Mouse (Mus musculus) liver, embryonic 12.5 days (tissue): ENCODE data around the gene Zfp536. TPM values are rescaled to one million over a fixed set of nuclear protein-coding genes. Genes with fewer than 3 reads are reported as not detected.

ENCODE experiments used
- ATAC-seq: fragments of 200-750 bp; cut with Nextera tagmentation; 2 replicates; pipeline ENCODE4 v1.8.0; 2017; ENCODE audit warnings: moderate number of reproducible peaks, mild to moderate bottlenecking, moderate library complexity
- H3K27ac ChIP-seq: fragments of 300-500 bp; sonication (generic); 2 replicates; pipeline ENCODE4 v1.5.1; 2016; ENCODE audit warnings: mild to moderate bottlenecking
- H3K27me3 ChIP-seq: fragments of 300-500 bp; sonication (generic); replicated peaks from 2 replicates; pipeline ENCODE4 v1.6.1; 2016; ENCODE audit warnings: mild to moderate bottlenecking, moderate library complexity
- H3K36me3 ChIP-seq: fragments of 300-500 bp; sonication (generic); 2 replicates; pipeline ENCODE4 v1.6.1; 2016; ENCODE audit warnings: mild to moderate bottlenecking, moderate library complexity
- H3K4me1 ChIP-seq: fragments of 300-500 bp; sonication (generic); 2 replicates; pipeline ENCODE4 v1.6.1; 2016
- H3K4me2 ChIP-seq: fragments of 300-500 bp; sonication (generic); 2 replicates; pipeline ENCODE4 v1.6.1; 2016; ENCODE audit warnings: mild to moderate bottlenecking, moderate library complexity
- H3K4me3 ChIP-seq: fragments of 300-500 bp; sonication (generic); 2 replicates; pipeline ENCODE4 v1.5.1; 2016; ENCODE audit warnings: mild to moderate bottlenecking, moderate library complexity
- H3K9ac ChIP-seq: fragments of 300-500 bp; sonication (generic); 2 replicates; pipeline ENCODE4 v1.6.1; 2016; ENCODE audit warnings: mild to moderate bottlenecking, moderate library complexity
- H3K9me3 ChIP-seq: fragments of 300-500 bp; sonication (generic); replicated peaks from 2 replicates; pipeline ENCODE4 v1.6.1; 2016; ENCODE audit warnings: mild to moderate bottlenecking, moderate library complexity
- WGBS: fragments of 180-500 bp; shearing (Covaris S2); methylation state at CpG from one replicate; pipeline ENCODE4 v1.1.7; 2016; ENCODE audit not compliant: insufficient replicate concordance; 5-methylcytosine and 5-hydroxymethylcytosine counted together
- polyA plus RNA-seq: library from polyadenylated mRNA; unstranded; fragments of >200 nt; fragmentation: Nextera tagmentation; extraction: Ambion mirVana; gene quantifications from 2 replicates; pipeline ENCODE4 v1.2.1, GENCODE M21; 2016

The Zfp536 gene
- polyA plus RNA-seq, 1 experiment from 2014 or later, result 0.19 TPM

- Histone ChIP-seq H3K36me3 (no peaks in the 10 kb centered on the region), H3K4me2 (no peak overlapping the region), H3K4me3 (no peak overlapping the region), H3K27me3 (peaks cover 4% of the 10 kb centered on the region; the same call in 1 of the 2 replicates), H3K4me1 (no peaks in the 10 kb centered on the region), H3K9me3 (no peaks in the 10 kb centered on the region), H3K9ac (no peak overlapping the region), H3K27ac (no peak overlapping the region)
- no peak for ATAC-seq
- WGBS, result 61% methylated on average over 8 of the region's 8 CpGs
These were observed 30.1 kb downstream of the Zfp536 start for GRCm38 (mm10) chr7:37743350-37743749.

- no peaks in the 10 kb centered on the region for H3K9me3 ChIP-seq
- H3K36me3 ChIP-seq, result no peaks in the 10 kb centered on the region
- H3K4me1 ChIP-seq, result no peaks in the 10 kb centered on the region
- no peak for ATAC-seq
- H3K4me2 ChIP-seq, result no peak overlapping the region
- WGBS, result 35% methylated on average over 8 of the region's 8 CpGs
- no peaks in the 10 kb centered on the region for H3K27me3 ChIP-seq
- no peak overlapping the region for H3K27ac ChIP-seq
- no peak overlapping the region for H3K9ac ChIP-seq
- H3K4me3 ChIP-seq, result no peak overlapping the region
These were observed 36.2 kb downstream of the Zfp536 start for GRCm38 (mm10) chr7:37737191-37737590.

GRCm38 (mm10) chr7:37736413-37736720, 37.1 kb downstream of the Zfp536 start:
- no peaks in the 10 kb centered on the region for H3K4me1 ChIP-seq
- no peak overlapping the region for H3K9ac ChIP-seq
- no peak for ATAC-seq
- 26% methylated on average over 4 of the region's 4 CpGs for WGBS
- no peaks in the 10 kb centered on the region for H3K27me3 ChIP-seq
- H3K9me3 ChIP-seq, result no peaks in the 10 kb centered on the region
- H3K36me3 ChIP-seq, result no peaks in the 10 kb centered on the region
- no peak overlapping the region for H3K27ac ChIP-seq
- H3K4me2 ChIP-seq, result no peak overlapping the region
- H3K4me3 ChIP-seq, result no peak overlapping the region

GRCm38 (mm10) chr7:37735707-37736412, 37.6 kb downstream of the Zfp536 start:
- WGBS, result 37% methylated on average over 7 of the region's 7 CpGs
- H3K4me1 ChIP-seq, result no peaks in the 10 kb centered on the region
- no peak overlapping the region for H3K4me3 ChIP-seq
- no peaks in the 10 kb centered on the region for H3K36me3 ChIP-seq
- no peak overlapping the region for H3K4me2 ChIP-seq
- no peaks in the 10 kb centered on the region for H3K27me3 ChIP-seq
- no peaks in the 10 kb centered on the region for H3K9me3 ChIP-seq
- H3K9ac ChIP-seq, result no peak overlapping the region
- no peak overlapping the region for H3K27ac ChIP-seq
- ATAC-seq, result no peak

- ATAC-seq, result no peak
- no peak overlapping the region for H3K4me3 ChIP-seq
- WGBS, result 69% methylated on average over 6 of the region's 6 CpGs
These were observed 38.3 kb downstream of the Zfp536 start for GRCm38 (mm10) chr7:37735101-37735500.

GRCm38 (mm10) chr7:37734576-37734975, 38.9 kb downstream of the Zfp536 start:
- ATAC-seq, result no peak
- Histone ChIP-seq H3K27ac (no peak overlapping the region), H3K9ac (no peak overlapping the region), H3K4me1 (no peaks in the 10 kb centered on the region), H3K4me3 (no peak overlapping the region), H3K27me3 (no peaks in the 10 kb centered on the region), H3K4me2 (no peak overlapping the region), H3K9me3 (no peaks in the 10 kb centered on the region), H3K36me3 (no peaks in the 10 kb centered on the region)
- 72% methylated on average over 6 of the region's 6 CpGs for WGBS

More at GRCm38 (mm10) chr7:37735101-37735500, 38.3 kb downstream of the Zfp536 start:
- H3K27ac ChIP-seq, result no peak overlapping the region
- no peak overlapping the region for H3K9ac ChIP-seq
- H3K4me1 ChIP-seq, result no peaks in the 10 kb centered on the region
- H3K27me3 ChIP-seq, result no peaks in the 10 kb centered on the region
- H3K36me3 ChIP-seq, result no peaks in the 10 kb centered on the region
- no peaks in the 10 kb centered on the region for H3K9me3 ChIP-seq
- H3K4me2 ChIP-seq, result no peak overlapping the region

- H3K36me3 ChIP-seq, result no peaks in the 10 kb centered on the region
These were observed 39.4 kb downstream of the Zfp536 start for GRCm38 (mm10) chr7:37733996-37734395.

GRCm38 (mm10) chr7:37732741-37733140, 40.7 kb downstream of the Zfp536 start:
- Histone ChIP-seq H3K4me3 (no peak overlapping the region), H3K36me3 (no peaks in the 10 kb centered on the region), H3K9me3 (no peaks in the 10 kb centered on the region), H3K27me3 (no peaks in the 10 kb centered on the region), H3K4me1 (no peaks in the 10 kb centered on the region), H3K9ac (no peak overlapping the region), H3K4me2 (no peak overlapping the region), H3K27ac (no peak overlapping the region)
- WGBS, result 52% methylated on average over 4 of the region's 4 CpGs
- no peak for ATAC-seq

More at GRCm38 (mm10) chr7:37733996-37734395, 39.4 kb downstream of the Zfp536 start:
- no peaks in the 10 kb centered on the region for H3K27me3 ChIP-seq
- no peak overlapping the region for H3K9ac ChIP-seq
- no peak overlapping the region for H3K4me3 ChIP-seq
- WGBS, result 79% methylated on average over 4 of the region's 4 CpGs
- H3K4me1 ChIP-seq, result no peaks in the 10 kb centered on the region
- no peak for ATAC-seq
- H3K27ac ChIP-seq, result no peak overlapping the region
- no peaks in the 10 kb centered on the region for H3K9me3 ChIP-seq
- no peak overlapping the region for H3K4me2 ChIP-seq

- no peak for ATAC-seq
- H3K27me3 ChIP-seq, result no peaks in the 10 kb centered on the region
- 49% methylated on average over 8 of the region's 8 CpGs for WGBS
- H3K4me1 ChIP-seq, result no peaks in the 10 kb centered on the region
- H3K36me3 ChIP-seq, result no peaks in the 10 kb centered on the region
- no peaks in the 10 kb centered on the region for H3K9me3 ChIP-seq
- no peak overlapping the region for H3K4me3 ChIP-seq
- no peak overlapping the region for H3K9ac ChIP-seq
- no peak overlapping the region for H3K27ac ChIP-seq
- no peak overlapping the region for H3K4me2 ChIP-seq
These were observed 45.7 kb downstream of the Zfp536 start for GRCm38 (mm10) chr7:37727746-37728145.

GRCm38 (mm10) chr7:37724002-37724790, 49.2 kb downstream of the Zfp536 start:
- no peak for ATAC-seq
- no peak overlapping the region for H3K27ac ChIP-seq
- H3K4me2 ChIP-seq, result no peak overlapping the region
- H3K9me3 ChIP-seq, result no peaks in the 10 kb centered on the region
- WGBS, result 65% methylated on average over 9 of the region's 9 CpGs
- H3K4me3 ChIP-seq, result no peak overlapping the region
- no peaks in the 10 kb centered on the region for H3K27me3 ChIP-seq
- no peaks in the 10 kb centered on the region for H3K4me1 ChIP-seq
- no peaks in the 10 kb centered on the region for H3K36me3 ChIP-seq
- H3K9ac ChIP-seq, result no peak overlapping the region

GRCm38 (mm10) chr7:37723191-37723592, 50.2 kb downstream of the Zfp536 start:
- H3K27me3 ChIP-seq, result no peaks in the 10 kb centered on the region
- no peaks in the 10 kb centered on the region for H3K4me1 ChIP-seq
- no peak for ATAC-seq
- no peak overlapping the region for H3K4me2 ChIP-seq
- no peak overlapping the region for H3K4me3 ChIP-seq
- H3K9me3 ChIP-seq, result no peaks in the 10 kb centered on the region
- no peak overlapping the region for H3K27ac ChIP-seq
- H3K36me3 ChIP-seq, result no peaks in the 10 kb centered on the region
- 58% methylated on average over 7 of the region's 7 CpGs for WGBS
- no peak overlapping the region for H3K9ac ChIP-seq

GRCm38 (mm10) chr7:37721676-37722075, 51.8 kb downstream of the Zfp536 start:
- Histone ChIP-seq H3K9me3 (no peaks in the 10 kb centered on the region), H3K4me1 (no peaks in the 10 kb centered on the region), H3K4me3 (no peak overlapping the region), H3K27ac (no peak overlapping the region), H3K36me3 (no peaks in the 10 kb centered on the region), H3K9ac (no peak overlapping the region), H3K4me2 (no peak overlapping the region), H3K27me3 (no peaks in the 10 kb centered on the region)
- 54% methylated on average over 4 of the region's 4 CpGs for WGBS
- ATAC-seq, result no peak
